Mouse (Mus musculus): ENCODE measurements around the gene Tnp1. TPM values are rescaled to one million over a fixed set of nuclear protein-coding genes. Genes with fewer than 3 reads are reported as not detected.

Tnp1 gene
- polyA plus RNA-seq, 1 experiment from 2014 or later: not detected

DNA sequence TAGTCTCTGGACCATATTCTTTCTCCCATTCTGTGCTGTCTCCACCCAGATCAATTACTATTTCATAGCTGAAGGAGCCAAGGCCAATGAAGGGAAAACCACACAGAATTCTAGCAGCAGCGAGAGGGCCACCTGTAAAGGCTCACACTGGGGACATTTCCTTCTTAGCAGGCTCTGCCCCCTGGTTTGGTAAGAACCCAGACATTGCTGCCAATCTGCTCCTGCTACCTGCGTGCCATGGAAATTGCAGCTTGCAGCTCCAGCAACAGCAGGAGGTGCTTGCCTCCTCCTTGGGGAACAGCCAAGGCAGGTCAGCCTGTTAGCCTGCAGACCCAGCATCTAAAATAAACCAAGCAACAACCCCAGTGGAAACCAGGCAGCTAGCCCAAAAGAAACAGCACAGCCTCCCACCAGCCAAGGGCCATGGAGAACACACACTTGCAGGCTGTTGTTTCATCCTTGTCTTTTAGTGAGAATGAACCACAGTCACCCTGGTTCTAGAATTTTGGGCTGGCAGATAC is 22.7 kb downstream of the Tnp1 start:
- no peaks in the 10 kb centered on the region for H3K9me3 ChIP-seq (ENCODE audit: control insufficient read depth, low read length)
- H3K36me3 ChIP-seq (ENCODE audit: control insufficient read depth, insufficient read depth, low read length): no peaks in the 10 kb centered on the region
- H3K4me3 ChIP-seq (ENCODE audit: low read depth, low read length): no peak overlapping the region
- 69% methylated on average over 2 of the region's 2 CpGs for WGBS
- H3K9ac ChIP-seq (ENCODE audit: low read depth, low read length): no peak overlapping the region
- no peak overlapping the region for H3K4me2 ChIP-seq
- no peaks in the 10 kb centered on the region for H3K4me1 ChIP-seq (replicated peaks; ENCODE audit: control insufficient read depth, insufficient read depth, low read length)
- no peak for DNase-seq (ENCODE audit: low spot score)
- no peak for ATAC-seq (replicated peaks; ENCODE audit: low FRiP score)
- H3K27ac ChIP-seq (ENCODE audit: low read depth, low read length): no peak overlapping the region
- no peaks in the 10 kb centered on the region for H3K27me3 ChIP-seq (replicated peaks; ENCODE audit: control insufficient read depth, insufficient read depth, low read length)

DNA sequence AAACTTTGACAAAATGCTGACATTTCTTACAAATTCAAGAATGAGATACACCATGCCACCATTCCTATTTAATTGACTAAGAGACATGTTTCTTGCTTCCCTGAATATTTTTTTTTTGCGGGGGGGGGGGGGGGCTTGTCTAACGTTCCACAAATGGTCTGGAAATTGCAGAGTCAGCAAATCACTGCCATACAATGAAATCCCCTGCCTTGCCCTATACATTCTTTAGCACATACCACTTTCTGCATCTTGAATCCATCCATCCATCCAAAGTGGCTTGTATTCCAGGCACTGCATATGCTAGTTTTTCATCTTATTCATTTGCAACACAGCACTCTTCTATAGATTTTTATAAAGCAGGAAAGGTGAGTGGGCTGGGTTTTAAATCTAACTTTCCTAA is 23.5 kb downstream of the Tnp1 start:
- Histone ChIP-seq H3K27me3 (replicated peaks; ENCODE audit: control insufficient read depth, insufficient read depth, low read length) (no peaks in the 10 kb centered on the region), H3K36me3 (ENCODE audit: control insufficient read depth, insufficient read depth, low read length) (no peaks in the 10 kb centered on the region), H3K4me3 (ENCODE audit: low read depth, low read length) (no peak overlapping the region), H3K27ac (ENCODE audit: low read depth, low read length) (no peak overlapping the region), H3K9ac (ENCODE audit: low read depth, low read length) (no peak overlapping the region), H3K4me1 (replicated peaks; ENCODE audit: control insufficient read depth, insufficient read depth, low read length) (no peaks in the 10 kb centered on the region), H3K9me3 (ENCODE audit: control insufficient read depth, low read length) (no peaks in the 10 kb centered on the region), H3K4me2 (no peak overlapping the region)
- no peak for ATAC-seq (replicated peaks; ENCODE audit: low FRiP score)
- 33% methylated on average over 2 of the region's 2 CpGs for WGBS
- DNase-seq (ENCODE audit: low spot score): no peak

DNA sequence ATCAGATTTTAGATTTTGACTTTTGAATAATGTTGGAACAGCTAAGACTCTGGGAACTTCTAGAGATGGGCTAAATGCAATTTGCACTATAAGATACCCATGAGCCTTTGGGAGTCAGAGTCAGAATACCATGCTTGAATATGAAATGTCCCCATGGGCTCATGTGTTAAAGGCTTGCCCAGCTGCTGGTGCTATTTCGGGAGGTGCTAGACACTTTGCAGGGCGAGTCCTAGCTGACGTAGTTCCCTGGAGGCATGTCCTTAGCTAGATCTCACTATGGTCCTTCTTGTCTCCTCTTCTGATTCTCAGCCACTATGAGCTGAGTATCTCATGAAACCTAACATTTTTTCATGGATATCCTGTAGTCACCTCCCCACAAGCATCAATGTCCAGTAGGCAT is 26.8 kb downstream of the Tnp1 start:
- 88% methylated on average over 3 of the region's 3 CpGs for WGBS
- Histone ChIP-seq H3K4me1 (replicated peaks; ENCODE audit: control insufficient read depth, insufficient read depth, low read length) (peaks cover 4% of the 10 kb centered on the region), H3K27me3 (replicated peaks; ENCODE audit: control insufficient read depth, insufficient read depth, low read length) (no peaks in the 10 kb centered on the region), H3K36me3 (ENCODE audit: control insufficient read depth, insufficient read depth, low read length) (no peaks in the 10 kb centered on the region), H3K4me3 (ENCODE audit: low read depth, low read length) (no peak overlapping the region), H3K9me3 (ENCODE audit: control insufficient read depth, low read length) (no peaks in the 10 kb centered on the region), H3K27ac (ENCODE audit: low read depth, low read length) (no peak overlapping the region), H3K4me2 (no peak overlapping the region), H3K9ac (ENCODE audit: low read depth, low read length) (no peak overlapping the region)
- no peak for DNase-seq (ENCODE audit: low spot score)
- ATAC-seq (replicated peaks; ENCODE audit: low FRiP score): no peak

DNA sequence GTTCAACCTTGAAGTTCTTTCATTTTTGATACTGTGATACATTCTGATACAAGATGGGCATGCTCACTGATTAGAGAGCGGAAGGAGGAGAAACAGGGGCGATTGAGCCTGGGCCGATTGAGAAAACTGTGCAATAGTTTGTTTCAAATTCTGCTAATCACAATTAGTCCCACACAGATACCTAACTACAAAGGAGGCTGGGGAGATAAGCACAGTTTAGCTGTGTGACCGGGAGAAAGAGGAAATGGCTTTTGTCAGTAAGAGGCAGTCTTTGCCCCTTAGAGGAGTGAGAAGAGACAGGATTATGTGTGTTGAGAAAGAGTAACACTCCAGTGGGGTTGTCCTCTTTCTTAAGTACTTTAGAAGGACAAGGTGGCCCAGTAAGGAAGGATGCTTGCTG is 29.0 kb downstream of the Tnp1 start:
- peaks cover 4% of the 10 kb centered on the region for H3K4me1 ChIP-seq (replicated peaks; ENCODE audit: control insufficient read depth, insufficient read depth, low read length)
- no peak overlapping the region for H3K4me2 ChIP-seq
- no peaks in the 10 kb centered on the region for H3K27me3 ChIP-seq (replicated peaks; ENCODE audit: control insufficient read depth, insufficient read depth, low read length)
- H3K36me3 ChIP-seq (ENCODE audit: control insufficient read depth, insufficient read depth, low read length): no peaks in the 10 kb centered on the region
- DNase-seq (ENCODE audit: low spot score): no peak
- H3K4me3 ChIP-seq (ENCODE audit: low read depth, low read length): no peak overlapping the region
- 47% methylated on average over 4 of the region's 4 CpGs for whole genome bisulfite sequencing
- H3K9ac ChIP-seq (ENCODE audit: low read depth, low read length): no peak overlapping the region
- no peak for ATAC-seq (replicated peaks; ENCODE audit: low FRiP score)
- no peaks in the 10 kb centered on the region for H3K9me3 ChIP-seq (ENCODE audit: control insufficient read depth, low read length)
- no peak overlapping the region for H3K27ac ChIP-seq (ENCODE audit: low read depth, low read length)

DNA sequence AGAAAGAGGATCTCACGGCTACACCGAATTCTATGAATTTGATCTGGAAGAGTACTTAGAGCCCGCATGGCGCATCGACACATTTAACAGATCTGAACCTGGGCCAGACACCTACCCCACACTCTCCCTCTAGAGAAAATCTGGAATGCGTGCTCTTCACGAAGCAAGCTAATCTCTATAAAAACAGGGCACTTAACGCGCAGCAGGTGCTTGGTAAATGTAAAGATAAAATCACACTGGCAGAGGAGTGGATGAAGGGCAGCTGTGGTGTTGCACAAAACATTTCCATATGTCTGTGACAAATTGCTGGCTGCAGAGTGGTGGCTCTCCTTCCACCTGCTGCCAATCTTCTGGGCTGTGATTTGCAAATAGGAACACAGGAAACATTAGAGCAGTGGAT is 36.8 kb downstream of the Tnp1 start:
- ATAC-seq (replicated peaks; ENCODE audit: low FRiP score) (no peak), DNase-seq (ENCODE audit: low spot score) (no peak)
- Histone ChIP-seq H3K27ac (ENCODE audit: low read depth, low read length) (no peak overlapping the region), H3K36me3 (ENCODE audit: control insufficient read depth, insufficient read depth, low read length) (no peaks in the 10 kb centered on the region), H3K4me1 (replicated peaks; ENCODE audit: control insufficient read depth, insufficient read depth, low read length) (no peaks in the 10 kb centered on the region), H3K9ac (ENCODE audit: low read depth, low read length) (no peak overlapping the region), H3K9me3 (ENCODE audit: control insufficient read depth, low read length) (no peaks in the 10 kb centered on the region), H3K4me3 (ENCODE audit: low read depth, low read length) (no peak overlapping the region), H3K27me3 (replicated peaks; ENCODE audit: control insufficient read depth, insufficient read depth, low read length) (no peaks in the 10 kb centered on the region), H3K4me2 (no peak overlapping the region)
- WGBS: 81% methylated on average over 9 of the region's 9 CpGs

DNA sequence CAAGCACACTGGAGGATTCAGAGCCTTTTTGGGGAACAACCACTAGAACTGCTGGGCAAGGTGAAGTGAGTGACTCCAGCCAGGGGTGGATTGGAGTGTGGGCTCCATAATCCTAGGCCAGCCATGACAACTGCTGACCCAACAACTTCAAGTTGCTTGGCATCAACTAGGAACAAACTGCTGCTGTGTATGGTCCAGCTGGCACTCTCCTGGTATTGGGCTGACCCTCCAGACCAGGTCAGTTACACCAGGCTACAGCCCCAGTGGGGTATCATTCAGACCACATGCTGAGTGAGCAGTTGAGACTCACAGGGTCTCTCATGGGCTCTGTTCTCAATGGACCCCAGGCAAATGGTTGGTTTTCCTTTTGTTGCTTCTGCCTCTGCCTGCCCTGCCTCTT is 41.5 kb downstream of the Tnp1 start:
- no peak for ATAC-seq (replicated peaks; ENCODE audit: low FRiP score)
- Histone ChIP-seq H3K4me1 (replicated peaks; ENCODE audit: control insufficient read depth, insufficient read depth, low read length) (no peaks in the 10 kb centered on the region), H3K9me3 (ENCODE audit: control insufficient read depth, low read length) (no peaks in the 10 kb centered on the region), H3K4me2 (no peak overlapping the region), H3K4me3 (ENCODE audit: low read depth, low read length) (no peak overlapping the region), H3K27ac (ENCODE audit: low read depth, low read length) (no peak overlapping the region), H3K27me3 (replicated peaks; ENCODE audit: control insufficient read depth, insufficient read depth, low read length) (no peaks in the 10 kb centered on the region), H3K9ac (ENCODE audit: low read depth, low read length) (no peak overlapping the region), H3K36me3 (ENCODE audit: control insufficient read depth, insufficient read depth, low read length) (no peaks in the 10 kb centered on the region)
- DNase-seq (ENCODE audit: low spot score): no peak

DNA sequence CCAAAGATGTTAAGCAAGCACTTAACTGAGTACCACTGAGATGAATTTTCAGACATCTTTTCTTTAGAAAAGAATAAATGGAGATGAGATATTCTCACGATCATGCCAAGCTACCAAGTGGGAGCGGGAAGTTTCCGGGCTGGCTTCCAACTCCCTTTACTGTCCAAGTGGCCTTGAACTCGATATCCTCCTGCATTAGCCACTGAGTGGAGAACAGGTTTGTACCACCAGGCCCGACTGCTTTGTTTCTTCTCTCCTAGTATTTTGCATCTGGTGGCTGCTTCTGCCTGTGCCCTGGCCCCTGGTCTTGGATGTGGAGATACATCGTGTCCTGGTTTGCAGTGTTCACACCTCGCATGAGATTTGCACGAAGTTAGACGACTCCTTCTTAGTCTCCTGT is 45.2 kb downstream of the Tnp1 start:
- Histone ChIP-seq H3K4me2 (no peak overlapping the region), H3K27me3 (replicated peaks; ENCODE audit: control insufficient read depth, insufficient read depth, low read length) (no peaks in the 10 kb centered on the region), H3K4me3 (ENCODE audit: low read depth, low read length) (no peak overlapping the region), H3K9ac (ENCODE audit: low read depth, low read length) (no peak overlapping the region), H3K4me1 (replicated peaks; ENCODE audit: control insufficient read depth, insufficient read depth, low read length) (no peaks in the 10 kb centered on the region), H3K27ac (ENCODE audit: low read depth, low read length) (no peak overlapping the region), H3K36me3 (ENCODE audit: control insufficient read depth, insufficient read depth, low read length) (no peaks in the 10 kb centered on the region), H3K9me3 (ENCODE audit: control insufficient read depth, low read length) (no peaks in the 10 kb centered on the region)
- 83% methylated on average over 9 of the region's 9 CpGs for WGBS
- ATAC-seq (replicated peaks; ENCODE audit: low FRiP score) (no peak), DNase-seq (ENCODE audit: low spot score) (no peak)

DNA sequence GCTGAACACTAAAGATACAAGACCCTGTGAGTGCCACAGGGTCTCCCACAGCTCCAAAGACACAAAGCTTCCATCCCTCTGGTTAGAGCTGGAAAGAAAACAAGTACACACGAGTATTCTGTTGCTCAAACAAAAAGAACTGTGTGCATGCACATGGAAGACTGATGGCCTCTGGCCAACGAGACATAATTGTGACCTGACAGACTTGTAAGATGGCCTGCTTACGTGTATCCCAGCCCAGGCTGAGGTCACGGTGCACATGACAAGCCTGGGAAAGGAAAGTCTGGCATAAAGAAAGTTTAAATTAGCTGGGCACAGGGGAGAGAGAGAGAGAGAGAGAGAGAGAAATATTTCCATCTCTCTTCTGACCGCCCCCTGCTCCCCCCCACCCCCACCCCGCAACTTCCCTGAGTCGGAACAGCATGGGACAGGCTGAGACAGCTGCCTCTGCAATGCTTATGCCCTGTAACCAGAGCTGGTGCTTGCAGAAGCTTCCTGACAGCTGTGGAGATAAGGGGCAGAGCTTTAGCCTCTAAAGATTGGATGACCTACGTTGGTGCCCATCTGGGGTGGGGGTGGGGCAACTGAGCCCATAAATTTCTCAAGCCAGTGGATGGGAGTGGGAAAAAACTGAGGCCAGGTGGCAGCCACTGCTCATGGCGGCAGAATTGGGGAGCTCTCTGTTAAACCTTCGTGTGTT is 46.4 kb downstream of the Tnp1 start:
- Histone ChIP-seq H3K27ac (ENCODE audit: low read depth, low read length) (no peak overlapping the region), H3K9me3 (ENCODE audit: control insufficient read depth, low read length) (no peaks in the 10 kb centered on the region), H3K4me1 (replicated peaks; ENCODE audit: control insufficient read depth, insufficient read depth, low read length) (no peaks in the 10 kb centered on the region), H3K36me3 (ENCODE audit: control insufficient read depth, insufficient read depth, low read length) (no peaks in the 10 kb centered on the region), H3K4me3 (ENCODE audit: low read depth, low read length) (no peak overlapping the region), H3K4me2 (0 out of 2 replicates have a peak overlapping the region, but pooled peaks have one; percentile 20), H3K9ac (ENCODE audit: low read depth, low read length) (no peak overlapping the region), H3K27me3 (replicated peaks; ENCODE audit: control insufficient read depth, insufficient read depth, low read length) (no peaks in the 10 kb centered on the region)
- ATAC-seq (replicated peaks; ENCODE audit: low FRiP score): no peak
- 22% methylated on average over 10 of the region's 10 CpGs for WGBS
- no peak for DNase-seq (ENCODE audit: low spot score)

DNA sequence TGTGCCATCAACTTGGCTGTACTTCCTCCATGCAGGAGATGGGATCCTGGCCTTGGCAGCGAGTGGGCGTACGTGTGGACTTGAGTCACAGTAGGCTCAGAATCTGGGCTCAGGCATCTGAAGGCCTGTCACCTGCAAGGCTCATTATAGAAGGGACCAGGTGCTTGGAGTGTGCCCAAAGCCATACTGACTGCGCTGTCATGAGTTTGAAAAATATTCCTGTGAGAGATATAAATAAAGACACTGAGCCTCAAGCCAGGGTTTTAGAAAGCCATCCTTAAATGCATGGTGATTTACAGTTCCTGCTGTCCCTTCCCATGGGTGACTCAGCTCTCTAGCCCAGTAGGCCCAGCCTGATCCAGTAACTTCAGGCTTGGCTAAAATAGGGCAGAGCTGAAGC is 49.3 kb downstream of the Tnp1 start:
- DNase-seq (ENCODE audit: low spot score) (no peak), ATAC-seq (replicated peaks; ENCODE audit: low FRiP score) (no peak)
- H3K9ac ChIP-seq (ENCODE audit: low read depth, low read length): no peak overlapping the region
- no peak overlapping the region for H3K4me2 ChIP-seq
- WGBS: 82% methylated on average over 4 of the region's 4 CpGs
- no peak overlapping the region for H3K4me3 ChIP-seq (ENCODE audit: low read depth, low read length)
- no peaks in the 10 kb centered on the region for H3K4me1 ChIP-seq (replicated peaks; ENCODE audit: control insufficient read depth, insufficient read depth, low read length)
- H3K9me3 ChIP-seq (ENCODE audit: control insufficient read depth, low read length): no peaks in the 10 kb centered on the region
- no peaks in the 10 kb centered on the region for H3K36me3 ChIP-seq (ENCODE audit: control insufficient read depth, insufficient read depth, low read length)
- no peak overlapping the region for H3K27ac ChIP-seq (ENCODE audit: low read depth, low read length)
- H3K27me3 ChIP-seq (replicated peaks; ENCODE audit: control insufficient read depth, insufficient read depth, low read length): no peaks in the 10 kb centered on the region

Measured in liver, embryonic 11.5 days (tissue).